Mouse (Mus musculus) lung, postnatal 0 days (tissue): ENCODE results near the gene Bst2.

Experiments used
- CTCF ChIP-seq: IDR thresholded peaks from 2 replicates; pipeline ENCODE4 v1.5.1; 2016; ENCODE audit warnings: antibody characterized with exemption, mild to moderate bottlenecking
- EP300 ChIP-seq: IDR thresholded peaks from 2 replicates; pipeline ENCODE4 v1.6.1; 2016; ENCODE audit warnings: antibody characterized with exemption, mild to moderate bottlenecking, control low read depth

- TF ChIP-seq CTCF (no peak), EP300 (no peak)
Measured at GRCm38 (mm10) chr8:71560765-71561164, 23.5 kb upstream of the Bst2 start.
